ENCODE assay signal across 19 mouse cellular contexts in genomic region chr2:51355281-51355680, GRCm38 (mm10).
DNase-seq lines count a peak whose midpoint lies in the region; ATAC-seq lines count a peak whose summit lies in the region.
"Had no signal": no experiment of that assay in that cellular context is flagged by ENCODE, and none has a peak within 500 bp of the region (broad histone marks: within the 10 kb centered on the region; RNA-seq: fewer than 3 reads in every experiment).

No protein-coding gene starts in this region.

- H3K4me2 ChIP-seq in embryonic facial prominence, embryonic 11.5 days (ENCODE audit: low read depth, low read length) = no peak overlapping the region
- H3K4me2 ChIP-seq in embryonic facial prominence, embryonic 15.5 days (replicated peaks) = no peak overlapping the region
- no peak overlapping the region for H3K4me2 ChIP-seq in limb, embryonic 12.5 days
- no peak overlapping the region for H3K4me2 ChIP-seq in hindbrain, embryonic 14.5 days (replicated peaks)
- H3K4me2 ChIP-seq: forebrain, embryonic 15.5 days; heart, embryonic 12.5 days had no signal

- H3K9ac ChIP-seq in embryonic facial prominence, embryonic 11.5 days (replicated peaks; ENCODE audit: low read length) = no peak overlapping the region
- H3K9ac ChIP-seq in embryonic facial prominence, embryonic 15.5 days = no peak overlapping the region
- no peak overlapping the region for H3K9ac ChIP-seq in limb, embryonic 12.5 days (replicated peaks)
- H3K9ac ChIP-seq in hindbrain, embryonic 14.5 days = no peak overlapping the region
- H3K9ac ChIP-seq: forebrain, embryonic 15.5 days; heart, embryonic 12.5 days had no signal

- H3K4me1 ChIP-seq in embryonic facial prominence, embryonic 11.5 days (ENCODE audit: control insufficient read depth, insufficient read depth, low read length) = no peaks in the 10 kb centered on the region
- peaks cover 18% of the 10 kb centered on the region; the same call in 1 of the 2 replicates for H3K4me1 ChIP-seq in embryonic facial prominence, embryonic 10.5 days
- 0 out of 2 replicates have a peak, but pooled peaks cover 5% of the 10 kb centered on the region for H3K4me1 ChIP-seq in embryonic facial prominence, embryonic 15.5 days
- H3K4me1 ChIP-seq in limb, embryonic 12.5 days (replicated peaks) = no peaks in the 10 kb centered on the region
- no peaks in the 10 kb centered on the region for H3K4me1 ChIP-seq in hindbrain, embryonic 14.5 days (replicated peaks; ENCODE audit: control insufficient read depth, insufficient read depth, low read length)

- 36% methylated on average over 7 of the region's 7 CpGs for WGBS in embryonic facial prominence, embryonic 11.5 days
- WGBS in embryonic facial prominence, embryonic 10.5 days = 41% methylated on average over 7 of the region's 7 CpGs
- 25% methylated on average over 7 of the region's 7 CpGs for WGBS in embryonic facial prominence, embryonic 15.5 days
- 42% methylated on average over 7 of the region's 7 CpGs for WGBS in limb, embryonic 12.5 days
- WGBS in hindbrain, embryonic 14.5 days = 91% methylated on average over 7 of the region's 7 CpGs

- ATAC-seq in embryonic facial prominence, embryonic 11.5 days (replicated peaks; ENCODE audit: insufficient number of reproducible peaks, low FRiP score, low TSS enrichment, low read depth) = no peak
- ATAC-seq in embryonic facial prominence, embryonic 15.5 days (ENCODE audit: insufficient number of reproducible peaks, low FRiP score, low TSS enrichment, low read depth) = no peak; the same call in 1 of the 2 replicates
- no peak for ATAC-seq in limb, embryonic 12.5 days (ENCODE audit: insufficient number of reproducible peaks, insufficient read depth, low FRiP score, low TSS enrichment, low read depth)
- ATAC-seq in hindbrain, embryonic 14.5 days (ENCODE audit: low FRiP score) = no peak
- ATAC-seq: forebrain, embryonic 15.5 days; hindbrain, embryonic 16.5 days; inflammation-experienced regulatory T-cells, adult 6 months; intestine, postnatal 0 days had no signal

- H3K9me3 ChIP-seq in embryonic facial prominence, embryonic 11.5 days (replicated peaks; ENCODE audit: control insufficient read depth, low read length) = no peaks in the 10 kb centered on the region
- H3K9me3 ChIP-seq in embryonic facial prominence, embryonic 10.5 days = no peaks in the 10 kb centered on the region
- no peaks in the 10 kb centered on the region for H3K9me3 ChIP-seq in embryonic facial prominence, embryonic 15.5 days (replicated peaks)
- no peaks in the 10 kb centered on the region for H3K9me3 ChIP-seq in limb, embryonic 12.5 days
- H3K9me3 ChIP-seq in hindbrain, embryonic 14.5 days (ENCODE audit: control insufficient read depth, low read length) = no peaks in the 10 kb centered on the region
- H3K9me3 ChIP-seq: forebrain, embryonic 15.5 days; heart, embryonic 12.5 days had no signal

- peak; percentile 55 for DNase-seq in embryonic facial prominence, embryonic 11.5 days (ENCODE audit: low spot score)
- DNase-seq in embryonic facial prominence, embryonic 10.5 days (ENCODE audit: low spot score) = no peak
- peak; percentile 38 for DNase-seq in adipocyte (ENCODE audit: low spot score)
- no peak for DNase-seq in hindbrain, embryonic 14.5 days (ENCODE audit: low spot score)
- no peak for DNase-seq in cerebellum, postnatal 14 days
- no peak for DNase-seq in testis, postnatal 14 days (ENCODE audit: low spot score)
- DNase-seq: adrenal gland, postnatal 14 days; cerebellum, adult 11-12 months; cerebellum, adult 9-10 months; gastrocnemius, postnatal 14 days; heart, adult 2 months; kidney, adult 8-10 months had no signal

- H3K36me3 ChIP-seq in embryonic facial prominence, embryonic 11.5 days (replicated peaks; ENCODE audit: control insufficient read depth, insufficient read depth, low read depth, low read length) = no peaks in the 10 kb centered on the region
- H3K36me3 ChIP-seq in embryonic facial prominence, embryonic 10.5 days (replicated peaks) = no peaks in the 10 kb centered on the region
- no peaks in the 10 kb centered on the region for H3K36me3 ChIP-seq in embryonic facial prominence, embryonic 15.5 days
- H3K36me3 ChIP-seq in limb, embryonic 12.5 days = no peaks in the 10 kb centered on the region
- no peaks in the 10 kb centered on the region for H3K36me3 ChIP-seq in hindbrain, embryonic 14.5 days (replicated peaks; ENCODE audit: control insufficient read depth, insufficient read depth)
- H3K36me3 ChIP-seq: forebrain, embryonic 15.5 days; heart, embryonic 12.5 days had no signal

- no peaks in the 10 kb centered on the region for H3K27me3 ChIP-seq in embryonic facial prominence, embryonic 11.5 days (ENCODE audit: control insufficient read depth, insufficient read depth, low read length)
- H3K27me3 ChIP-seq in embryonic facial prominence, embryonic 10.5 days (replicated peaks; ENCODE audit: low read depth, poor library complexity, severe bottlenecking) = no peaks in the 10 kb centered on the region
- H3K27me3 ChIP-seq in embryonic facial prominence, embryonic 15.5 days = no peaks in the 10 kb centered on the region
- no peaks in the 10 kb centered on the region for H3K27me3 ChIP-seq in limb, embryonic 12.5 days
- H3K27me3 ChIP-seq in hindbrain, embryonic 14.5 days (ENCODE audit: control insufficient read depth, insufficient read depth, low read length) = no peaks in the 10 kb centered on the region
- H3K27me3 ChIP-seq: forebrain, embryonic 15.5 days; heart, embryonic 12.5 days had no signal

- no peak overlapping the region for H3K4me3 ChIP-seq in embryonic facial prominence, embryonic 11.5 days (ENCODE audit: low read depth, low read length)
- H3K4me3 ChIP-seq in embryonic facial prominence, embryonic 10.5 days = no peak overlapping the region
- H3K4me3 ChIP-seq in embryonic facial prominence, embryonic 15.5 days (replicated peaks) = no peak overlapping the region
- no peak overlapping the region for H3K4me3 ChIP-seq in limb, embryonic 12.5 days (replicated peaks)
- H3K4me3 ChIP-seq in hindbrain, embryonic 14.5 days (replicated peaks; ENCODE audit: low read length) = no peak overlapping the region
- H3K4me3 ChIP-seq: forebrain, embryonic 15.5 days; heart, adult 2 months; heart, embryonic 12.5 days had no signal

- H3K27ac ChIP-seq in embryonic facial prominence, embryonic 11.5 days (replicated peaks; ENCODE audit: low read depth, low read length) = 0 out of 2 replicates have a peak overlapping the region, but pooled peaks have one; percentile 20
- H3K27ac ChIP-seq in embryonic facial prominence, embryonic 10.5 days (replicated peaks) = no peak overlapping the region
- H3K27ac ChIP-seq in embryonic facial prominence, embryonic 15.5 days (replicated peaks) = peak overlapping the region; percentile 29
- H3K27ac ChIP-seq in limb, embryonic 12.5 days = 0 out of 2 replicates have a peak overlapping the region, but pooled peaks have one; percentile 17
- H3K27ac ChIP-seq in hindbrain, embryonic 14.5 days = no peak overlapping the region
- H3K27ac ChIP-seq: forebrain, embryonic 15.5 days; heart, adult 2 months had no signal

Comparison
In these comparisons a context has a peak if more than half of its experiments do, and no peak if none do; other contexts are left out.
1. DNase-seq: peak in embryonic facial prominence, embryonic 11.5 days (single experiment) and adipocyte (single experiment); none in embryonic facial prominence, embryonic 10.5 days (single experiment), hindbrain, embryonic 14.5 days (single experiment), cerebellum, postnatal 14 days (0 of 2) and testis, postnatal 14 days (single experiment).
2. H3K27ac ChIP-seq: peak in embryonic facial prominence, embryonic 11.5 days (single experiment), embryonic facial prominence, embryonic 15.5 days (single experiment) and limb, embryonic 12.5 days (single experiment); none in embryonic facial prominence, embryonic 10.5 days (single experiment) and hindbrain, embryonic 14.5 days (single experiment).